Mouse (Mus musculus): Measurements from ENCODE around the gene Pigyl. TPM values are rescaled to one million over a fixed set of nuclear protein-coding genes. Genes with fewer than 3 reads are reported as not detected.
A peak's percentile ranks its signal among the peaks of the same experiment; 100 is the strongest.

The Pigyl gene
- polyA plus RNA-seq, 1 experiment, result 64.8 TPM

GRCm38 (mm10) chr9:22134246-22134890 is 22.3 kb upstream of the Pigyl start:
- peaks cover 12% of the 10 kb centered on the region for H3K4me1 ChIP-seq (ENCODE audit: control insufficient read depth, insufficient read depth, low read length)
- no peak overlapping the region for H3K27ac ChIP-seq (ENCODE audit: control insufficient read depth, insufficient read depth, low read depth, low read length)
- no peak overlapping the region for H3K4me3 ChIP-seq (ENCODE audit: control insufficient read depth, low read depth, low read length)
- no peaks in the 10 kb centered on the region for H3K27me3 ChIP-seq (ENCODE audit: control insufficient read depth, insufficient read depth, low read length)
- H3K36me3 ChIP-seq (ENCODE audit: control insufficient read depth, insufficient read depth, low read length), result no peaks in the 10 kb centered on the region
- no peak for TF ChIP-seq CTCF (IDR thresholded peaks at IDR 0.05; ENCODE audit: control insufficient read depth, insufficient read depth, insufficient replicate concordance, low read depth, low read length)

DNA sequence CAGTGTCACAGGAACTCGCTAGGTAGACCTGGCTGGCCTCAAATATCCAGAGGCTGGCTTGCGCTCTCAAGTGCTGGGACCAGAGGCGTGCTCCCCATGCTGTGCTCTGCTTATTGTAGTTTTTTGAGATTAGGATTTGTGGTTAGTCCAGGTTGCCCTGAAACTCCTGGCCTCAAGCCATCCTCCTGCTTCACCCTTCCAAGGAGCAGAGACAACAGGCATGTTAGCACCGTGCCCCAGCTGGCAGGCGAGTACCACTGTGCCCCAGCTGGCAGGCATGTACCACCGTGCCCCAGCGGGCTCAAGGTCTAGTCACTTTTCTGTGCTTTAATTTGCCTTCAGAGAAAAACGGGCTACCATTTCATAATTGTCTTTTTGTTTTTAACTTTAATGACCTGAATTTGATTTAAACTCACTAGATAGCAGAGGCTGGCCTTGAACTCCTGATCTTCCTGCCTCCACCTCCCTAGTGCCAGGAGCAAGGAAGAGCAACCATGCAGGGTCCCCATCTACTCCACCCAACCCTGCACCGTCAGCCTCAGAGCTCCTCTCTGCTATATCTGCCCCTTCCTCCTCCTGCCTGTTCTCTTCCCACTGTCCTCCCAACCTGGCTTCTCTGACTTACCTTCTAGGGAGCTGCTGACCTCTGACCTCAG is 21.5 kb upstream of the Pigyl start:
- H3K4me1 ChIP-seq (ENCODE audit: control insufficient read depth, insufficient read depth, low read length), result peaks cover 12% of the 10 kb centered on the region
- H3K27ac ChIP-seq (ENCODE audit: control insufficient read depth, insufficient read depth, low read depth, low read length), result no peak overlapping the region
- no peak overlapping the region for H3K4me3 ChIP-seq (ENCODE audit: control insufficient read depth, low read depth, low read length)
- TF ChIP-seq POLR2A (IDR thresholded peaks at IDR 0.05; ENCODE audit: control insufficient read depth, low read depth, low read length) (no peak), CTCF (IDR thresholded peaks at IDR 0.05; ENCODE audit: control insufficient read depth, insufficient read depth, insufficient replicate concordance, low read depth, low read length) (no peak)
- H3K27me3 ChIP-seq (ENCODE audit: control insufficient read depth, insufficient read depth, low read length), result no peaks in the 10 kb centered on the region
- H3K36me3 ChIP-seq (ENCODE audit: control insufficient read depth, insufficient read depth, low read length), result no peaks in the 10 kb centered on the region

- no peak within 1 kb of the TSS for H3K4me3 ChIP-seq (ENCODE audit: control insufficient read depth, low read depth, low read length)
- no peak within 1 kb of the TSS for H3K27ac ChIP-seq (ENCODE audit: control insufficient read depth, insufficient read depth, low read depth, low read length)
- peaks cover 12% of the 10 kb centered on the region for H3K4me1 ChIP-seq (ENCODE audit: control insufficient read depth, insufficient read depth, low read length)
- no peak for TF ChIP-seq POLR2A (IDR thresholded peaks at IDR 0.05; ENCODE audit: control insufficient read depth, low read depth, low read length)
- no peak for TF ChIP-seq CTCF (IDR thresholded peaks at IDR 0.05; ENCODE audit: control insufficient read depth, insufficient read depth, insufficient replicate concordance, low read depth, low read length)
- H3K36me3 ChIP-seq (ENCODE audit: control insufficient read depth, insufficient read depth, low read length), result no peaks in the 10 kb centered on the region
- no peaks in the 10 kb centered on the region for H3K27me3 ChIP-seq (ENCODE audit: control insufficient read depth, insufficient read depth, low read length)
Observed at GRCm38 (mm10) chr9:22135644-22136390, 20.8 kb upstream of the Pigyl start, which contains the start of gene Acp5. Acp5 (minus strand) TSS chr9:22135711.

DNA sequence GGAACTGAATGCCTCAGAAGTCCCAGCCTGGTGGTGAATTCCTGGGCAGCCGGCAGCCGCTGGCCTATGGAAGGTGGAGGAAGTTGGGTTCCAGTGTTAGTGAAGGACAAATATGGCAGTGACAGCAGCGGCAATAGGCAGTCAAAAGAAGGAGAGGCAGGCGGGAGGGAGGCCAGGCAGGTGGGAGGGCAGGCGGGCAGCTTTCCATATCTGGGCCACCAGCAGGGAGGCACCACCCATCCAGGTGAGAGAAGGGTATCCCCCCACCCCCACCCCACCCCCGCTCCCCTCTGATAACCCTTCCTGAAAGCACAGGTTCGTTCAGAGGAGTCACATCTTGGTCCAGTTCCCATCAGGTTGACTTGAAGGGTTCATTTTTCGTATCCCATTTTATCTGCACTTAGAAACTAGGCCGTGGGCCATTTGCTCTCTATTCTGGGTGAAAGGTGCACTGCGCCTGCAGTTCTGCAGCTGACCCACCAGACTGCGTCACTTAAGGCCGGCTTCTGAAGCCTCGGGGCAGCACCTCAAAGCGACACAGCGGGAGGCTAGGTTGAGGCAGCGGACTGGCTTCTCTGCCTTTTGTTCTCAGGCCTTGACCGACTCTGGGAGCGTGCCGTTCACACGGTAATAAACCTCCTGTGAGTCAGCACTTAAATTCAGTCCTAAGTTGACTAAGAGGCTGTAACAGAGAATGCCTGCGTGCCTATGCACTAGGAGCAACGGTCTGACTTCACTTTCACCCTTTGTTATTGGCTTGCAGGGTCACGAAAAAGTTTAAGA is 19.7 kb upstream of the Pigyl start:
- no peaks in the 10 kb centered on the region for H3K27me3 ChIP-seq (ENCODE audit: control insufficient read depth, insufficient read depth, low read length)
- no peak overlapping the region for H3K27ac ChIP-seq (ENCODE audit: control insufficient read depth, insufficient read depth, low read depth, low read length)
- no peak overlapping the region for H3K4me3 ChIP-seq (ENCODE audit: control insufficient read depth, low read depth, low read length)
- no peaks in the 10 kb centered on the region for H3K36me3 ChIP-seq (ENCODE audit: control insufficient read depth, insufficient read depth, low read length)
- TF ChIP-seq CTCF (IDR thresholded peaks at IDR 0.05; ENCODE audit: control insufficient read depth, insufficient read depth, insufficient replicate concordance, low read depth, low read length) (no peak), POLR2A (IDR thresholded peaks at IDR 0.05; ENCODE audit: control insufficient read depth, low read depth, low read length) (no peak)
- H3K4me1 ChIP-seq (ENCODE audit: control insufficient read depth, insufficient read depth, low read length), result peaks cover 2% of the 10 kb centered on the region; the same call in 1 of the 2 replicates

DNA sequence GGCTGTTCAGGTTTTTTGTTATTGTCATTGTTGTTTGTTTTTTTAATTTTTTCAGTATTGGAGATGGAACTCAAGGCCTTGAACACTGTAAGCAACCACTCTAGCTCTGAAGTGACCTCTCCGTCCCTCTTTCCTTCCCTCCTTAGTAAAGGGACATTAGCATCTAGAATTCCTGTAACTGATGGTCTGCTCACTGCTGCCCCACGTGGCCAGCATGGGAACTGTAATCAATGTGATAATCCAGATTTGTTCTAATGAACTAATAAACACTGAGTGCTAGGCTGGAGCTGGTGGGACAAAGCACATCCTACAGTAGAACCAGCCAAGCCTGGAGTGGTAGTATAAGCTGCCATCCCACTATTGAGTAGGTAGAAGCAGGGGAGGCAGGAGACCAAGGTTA is 18.2 kb upstream of the Pigyl start:
- Histone ChIP-seq H3K4me1 (ENCODE audit: control insufficient read depth, insufficient read depth, low read length) (no peaks in the 10 kb centered on the region; the same call in 1 of the 2 replicates), H3K27me3 (ENCODE audit: control insufficient read depth, insufficient read depth, low read length) (no peaks in the 10 kb centered on the region), H3K4me3 (ENCODE audit: control insufficient read depth, low read depth, low read length) (no peak overlapping the region), H3K27ac (ENCODE audit: control insufficient read depth, insufficient read depth, low read depth, low read length) (no peak overlapping the region), H3K36me3 (ENCODE audit: control insufficient read depth, insufficient read depth, low read length) (no peaks in the 10 kb centered on the region)
- peak; percentile 67; the same call in 1 of the 2 replicates for TF ChIP-seq CTCF (IDR thresholded peaks at IDR 0.05; ENCODE audit: control insufficient read depth, insufficient read depth, insufficient replicate concordance, low read depth, low read length)
- no peak for TF ChIP-seq POLR2A (IDR thresholded peaks at IDR 0.05; ENCODE audit: control insufficient read depth, low read depth, low read length)

GRCm38 (mm10) chr9:22139746-22140145 is 16.9 kb upstream of the Pigyl start:
- Histone ChIP-seq H3K36me3 (ENCODE audit: control insufficient read depth, insufficient read depth, low read length) (no peaks in the 10 kb centered on the region), H3K27ac (ENCODE audit: control insufficient read depth, insufficient read depth, low read depth, low read length) (no peak overlapping the region), H3K27me3 (ENCODE audit: control insufficient read depth, insufficient read depth, low read length) (no peaks in the 10 kb centered on the region), H3K4me1 (ENCODE audit: control insufficient read depth, insufficient read depth, low read length) (no peaks in the 10 kb centered on the region; the same call in none of the 2 replicates), H3K4me3 (ENCODE audit: control insufficient read depth, low read depth, low read length) (no peak overlapping the region)
- no peak for TF ChIP-seq POLR2A (IDR thresholded peaks at IDR 0.05; ENCODE audit: control insufficient read depth, low read depth, low read length)
- no peak for TF ChIP-seq CTCF (IDR thresholded peaks at IDR 0.05; ENCODE audit: control insufficient read depth, insufficient read depth, insufficient replicate concordance, low read depth, low read length)

Data from testis, adult 2 months (tissue).